Mouse (Mus musculus): Measurements from ENCODE around the gene St7. TPM values are rescaled to one million over a fixed set of nuclear protein-coding genes. Genes with fewer than 3 reads are reported as not detected.
A peak's percentile ranks its signal among the peaks of the same experiment; 100 is the strongest.

The St7 gene
- total and polyA plus RNA-seq, 2 experiments from 2014 or later, result 35.8 to 71.7 TPM

DNA sequence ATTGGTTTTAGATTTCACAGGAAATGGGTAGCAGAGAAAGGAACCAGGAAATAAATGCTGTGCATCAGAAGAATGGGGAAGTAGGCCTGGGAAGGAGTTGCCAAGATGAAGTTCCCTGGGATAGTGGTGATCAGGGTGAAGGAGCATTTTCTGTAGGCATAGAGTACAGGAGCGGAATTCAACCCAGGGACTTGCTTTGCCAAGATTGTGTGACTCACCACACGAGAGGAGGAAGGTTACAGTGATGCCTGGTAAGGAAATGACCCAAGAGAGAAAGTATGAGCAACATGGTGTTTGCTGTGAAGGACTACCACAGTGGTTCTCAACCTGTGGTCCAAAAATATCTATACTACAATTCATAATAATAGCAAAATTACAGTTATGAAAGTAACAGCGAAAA lies 24.9 kb upstream of the St7 start:
- no peak overlapping the region for H3K4me2 ChIP-seq (ENCODE audit: low read depth, low read length)
- H3K27me3 ChIP-seq (ENCODE audit: insufficient read depth, low read length), result no peaks in the 10 kb centered on the region
- no peak overlapping the region for H3K27ac ChIP-seq
- H3K36me3 ChIP-seq (ENCODE audit: insufficient read depth, low read length), result peaks cover 16% of the 10 kb centered on the region
- DNase-seq (ENCODE audit: low spot score) (no peak), ATAC-seq (peak; percentile 24; the same call in 1 of the 2 replicates)
- H3K9me3 ChIP-seq (ENCODE audit: low read length), result no peaks in the 10 kb centered on the region
- H3K9ac ChIP-seq (replicated peaks; ENCODE audit: low read length), result no peak overlapping the region
- H3K4me3 ChIP-seq (ENCODE audit: low read length), result no peak overlapping the region
- no peaks in the 10 kb centered on the region for H3K4me1 ChIP-seq (ENCODE audit: insufficient read depth, low read length)
- TF ChIP-seq CTCF (IDR thresholded peaks at IDR 0.05; ENCODE audit: low read depth), result no peak
- WGBS, result 96% methylated on average over 3 of the region's 3 CpGs

DNA sequence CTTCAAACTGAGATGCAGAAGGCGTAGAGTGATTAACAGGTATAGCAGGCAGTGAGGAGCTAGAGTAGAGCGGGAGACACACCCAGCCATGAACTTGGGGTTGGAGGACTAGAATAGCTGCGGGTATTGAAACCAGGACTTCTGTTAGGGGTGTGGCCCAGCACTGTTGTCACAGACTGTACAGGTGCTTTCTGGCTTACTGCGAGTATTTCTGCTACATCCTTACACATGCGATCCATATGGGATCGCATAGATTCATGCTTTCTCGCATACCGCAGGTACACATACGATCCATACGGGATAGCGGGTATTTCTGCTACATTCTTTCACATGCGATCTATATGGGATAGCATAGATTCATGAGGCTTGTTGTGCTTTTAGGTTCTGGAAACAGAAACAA lies 24.4 kb upstream of the St7 start:
- no peak overlapping the region for H3K4me3 ChIP-seq (ENCODE audit: low read length)
- no peaks in the 10 kb centered on the region for H3K9me3 ChIP-seq (ENCODE audit: low read length)
- H3K27ac ChIP-seq, result no peak overlapping the region
- TF ChIP-seq CTCF (IDR thresholded peaks at IDR 0.05; ENCODE audit: low read depth), result no peak
- peaks cover 11% of the 10 kb centered on the region for H3K36me3 ChIP-seq (ENCODE audit: insufficient read depth, low read length)
- no peaks in the 10 kb centered on the region for H3K27me3 ChIP-seq (ENCODE audit: insufficient read depth, low read length)
- peak; percentile 35; the same call in 1 of the 2 replicates for ATAC-seq
- WGBS, result 95% methylated on average over 12 of the region's 12 CpGs
- H3K4me1 ChIP-seq (ENCODE audit: insufficient read depth, low read length), result no peaks in the 10 kb centered on the region
- DNase-seq (ENCODE audit: low spot score), result no peak
- H3K9ac ChIP-seq (replicated peaks; ENCODE audit: low read length), result no peak overlapping the region
- no peak overlapping the region for H3K4me2 ChIP-seq (ENCODE audit: low read depth, low read length)

DNA sequence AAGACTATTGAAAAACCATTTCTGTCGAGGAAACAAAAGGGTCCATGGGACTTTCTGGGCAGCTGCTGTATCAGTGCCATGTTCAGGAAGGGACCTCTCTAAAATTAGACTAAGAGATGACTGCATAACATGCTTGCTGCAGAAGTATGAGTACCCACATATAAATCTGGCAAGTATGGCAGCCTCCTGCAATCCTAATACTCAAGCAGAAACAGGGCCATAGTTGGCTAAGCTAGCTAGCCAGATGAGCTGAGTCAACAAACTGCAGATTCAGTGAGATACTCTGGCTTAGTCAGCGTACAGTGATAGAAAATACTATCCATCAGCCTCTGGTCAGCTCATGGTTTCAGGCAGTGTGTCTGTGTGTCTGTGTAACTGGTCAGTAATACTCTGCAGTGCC lies 22.9 kb upstream of the St7 start:
- ATAC-seq (0 out of 2 replicates have a peak, but pooled peaks have one; percentile 13), DNase-seq (ENCODE audit: low spot score) (no peak)
- H3K36me3 ChIP-seq (ENCODE audit: insufficient read depth, low read length), result peaks cover 8% of the 10 kb centered on the region
- no peak overlapping the region for H3K9ac ChIP-seq (replicated peaks; ENCODE audit: low read length)
- no peak for TF ChIP-seq CTCF (IDR thresholded peaks at IDR 0.05; ENCODE audit: low read depth)
- no peaks in the 10 kb centered on the region for H3K9me3 ChIP-seq (ENCODE audit: low read length)
- no peaks in the 10 kb centered on the region for H3K4me1 ChIP-seq (ENCODE audit: insufficient read depth, low read length)
- H3K27me3 ChIP-seq (ENCODE audit: insufficient read depth, low read length), result no peaks in the 10 kb centered on the region
- no peak overlapping the region for H3K4me3 ChIP-seq (ENCODE audit: low read length)
- H3K4me2 ChIP-seq (ENCODE audit: low read depth, low read length), result no peak overlapping the region
- no peak overlapping the region for H3K27ac ChIP-seq
- WGBS, result 80% methylated on average over 2 of the region's 2 CpGs

DNA sequence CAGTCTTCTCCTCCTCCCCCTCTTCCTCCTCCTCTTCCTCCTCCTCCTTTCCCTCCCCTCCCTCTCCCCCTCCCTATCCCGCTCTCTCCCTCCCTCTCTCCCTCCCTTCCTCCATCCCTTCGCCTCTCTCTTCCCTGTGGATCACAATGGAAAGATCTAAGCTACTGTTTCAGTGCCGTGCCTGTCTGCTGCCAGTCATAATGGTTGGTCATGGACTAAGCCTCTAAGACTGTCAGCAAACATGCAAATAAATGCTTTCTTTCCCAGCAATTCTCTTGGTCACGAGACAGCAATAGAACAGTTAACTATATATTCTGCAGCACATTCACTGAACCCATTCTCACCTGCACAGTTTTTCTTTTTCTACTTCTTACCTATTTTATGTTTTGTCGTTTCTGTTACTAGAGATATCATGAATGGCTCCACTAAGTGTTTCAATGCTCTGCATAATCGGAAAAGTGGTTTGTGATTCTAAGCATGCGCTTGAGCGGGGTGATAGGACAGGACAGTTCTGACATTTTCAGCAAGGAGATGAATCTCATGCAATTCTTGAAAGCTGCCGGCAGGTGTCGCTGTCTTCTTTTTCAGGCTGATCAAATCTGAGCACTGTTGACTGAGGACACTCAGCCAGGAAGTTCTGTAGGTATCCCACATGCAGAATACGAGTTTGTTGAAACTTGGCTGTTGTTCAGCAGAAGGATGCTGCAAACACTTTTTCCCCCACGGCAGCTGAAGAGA lies 17.5 kb upstream of the St7 start:
- peak; percentile 83 for TF ChIP-seq CTCF (IDR thresholded peaks at IDR 0.05; ENCODE audit: low read depth)
- DNase-seq (ENCODE audit: low spot score) (peak; percentile 76), ATAC-seq (peak; percentile 79; the same call in 1 of the 2 replicates)
- peak overlapping the region; percentile 8; the same call in 1 of the 2 replicates for H3K4me2 ChIP-seq (ENCODE audit: low read depth, low read length)
- H3K27ac ChIP-seq, result no peak overlapping the region
- H3K9me3 ChIP-seq (ENCODE audit: low read length), result no peaks in the 10 kb centered on the region
- H3K4me1 ChIP-seq (ENCODE audit: insufficient read depth, low read length), result no peaks in the 10 kb centered on the region
- H3K4me3 ChIP-seq (ENCODE audit: low read length), result no peak overlapping the region
- 22% methylated on average over 12 of the region's 12 CpGs for WGBS
- no peaks in the 10 kb centered on the region for H3K36me3 ChIP-seq (ENCODE audit: insufficient read depth, low read length)
- no peak overlapping the region for H3K9ac ChIP-seq (replicated peaks; ENCODE audit: low read length)
- H3K27me3 ChIP-seq (ENCODE audit: insufficient read depth, low read length), result no peaks in the 10 kb centered on the region

DNA sequence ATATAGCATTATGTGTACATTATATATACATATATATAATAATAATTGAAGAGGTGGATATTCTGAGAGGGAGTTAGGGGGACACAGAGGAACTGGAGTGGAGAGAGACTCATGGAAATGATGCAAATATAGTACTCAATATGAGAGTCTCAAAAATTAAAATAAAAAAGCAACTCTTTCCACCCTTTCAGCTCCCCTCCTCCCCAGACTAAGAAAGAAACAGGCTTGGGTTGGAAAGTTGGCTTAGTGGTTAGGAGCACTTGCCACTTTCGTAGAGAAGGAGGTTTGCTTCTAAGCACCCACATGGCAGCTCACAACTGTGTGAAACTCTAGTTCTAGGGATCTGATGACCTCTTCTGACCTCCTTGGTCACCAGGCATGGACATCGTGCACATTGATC lies 15.7 kb upstream of the St7 start:
- Histone ChIP-seq H3K9ac (replicated peaks; ENCODE audit: low read length) (no peak overlapping the region), H3K4me2 (ENCODE audit: low read depth, low read length) (no peak overlapping the region), H3K36me3 (ENCODE audit: insufficient read depth, low read length) (no peaks in the 10 kb centered on the region), H3K4me1 (ENCODE audit: insufficient read depth, low read length) (no peaks in the 10 kb centered on the region), H3K27ac (no peak overlapping the region), H3K27me3 (ENCODE audit: insufficient read depth, low read length) (no peaks in the 10 kb centered on the region), H3K9me3 (ENCODE audit: low read length) (no peaks in the 10 kb centered on the region), H3K4me3 (ENCODE audit: low read length) (no peak overlapping the region)
- 84% methylated on average over 2 of the region's 2 CpGs for WGBS
- DNase-seq (ENCODE audit: low spot score), result no peak
- TF ChIP-seq CTCF (IDR thresholded peaks at IDR 0.05; ENCODE audit: low read depth), result no peak
- no peak for ATAC-seq

DNA sequence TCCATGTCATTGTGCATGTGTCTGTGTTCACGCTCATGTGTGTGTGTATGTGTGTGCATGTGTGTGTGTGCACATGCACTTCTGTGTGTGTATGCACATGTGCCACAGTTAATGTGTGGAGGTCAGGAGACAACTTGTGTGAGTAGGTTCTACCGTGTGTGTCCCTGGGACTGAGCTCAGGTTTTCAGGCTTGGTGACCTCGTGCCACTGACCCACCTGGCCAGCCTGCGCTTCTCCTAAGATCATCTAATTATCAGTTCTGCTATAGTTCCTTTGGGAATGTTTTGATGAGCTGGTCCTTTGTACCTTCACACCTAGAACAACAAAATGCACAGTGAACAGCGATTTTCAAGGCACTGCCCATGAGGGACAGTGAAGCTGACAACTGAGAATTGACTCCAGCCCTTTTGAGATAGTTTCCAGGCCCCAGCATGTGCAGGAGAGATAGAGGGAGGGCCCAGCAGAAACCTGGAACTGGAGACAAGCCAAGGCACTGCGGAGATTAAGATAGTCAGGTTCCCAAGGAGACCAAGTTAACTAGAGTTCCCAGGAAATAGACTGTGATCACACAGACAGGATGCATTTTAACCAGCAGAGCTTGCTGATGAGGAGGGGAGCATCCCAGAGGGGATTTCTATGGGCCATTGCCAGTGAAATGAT lies 12.3 kb upstream of the St7 start:
- Histone ChIP-seq H3K4me2 (ENCODE audit: low read depth, low read length) (no peak overlapping the region), H3K36me3 (ENCODE audit: insufficient read depth, low read length) (no peaks in the 10 kb centered on the region), H3K9ac (replicated peaks; ENCODE audit: low read length) (no peak overlapping the region), H3K27me3 (ENCODE audit: insufficient read depth, low read length) (no peaks in the 10 kb centered on the region), H3K4me3 (ENCODE audit: low read length) (no peak overlapping the region), H3K27ac (no peak overlapping the region), H3K9me3 (ENCODE audit: low read length) (no peaks in the 10 kb centered on the region), H3K4me1 (ENCODE audit: insufficient read depth, low read length) (no peaks in the 10 kb centered on the region)
- TF ChIP-seq CTCF (IDR thresholded peaks at IDR 0.05; ENCODE audit: low read depth), result no peak
- ATAC-seq (no peak), DNase-seq (ENCODE audit: low spot score) (no peak)
- 79% methylated on average over 6 of the region's 6 CpGs for WGBS

DNA sequence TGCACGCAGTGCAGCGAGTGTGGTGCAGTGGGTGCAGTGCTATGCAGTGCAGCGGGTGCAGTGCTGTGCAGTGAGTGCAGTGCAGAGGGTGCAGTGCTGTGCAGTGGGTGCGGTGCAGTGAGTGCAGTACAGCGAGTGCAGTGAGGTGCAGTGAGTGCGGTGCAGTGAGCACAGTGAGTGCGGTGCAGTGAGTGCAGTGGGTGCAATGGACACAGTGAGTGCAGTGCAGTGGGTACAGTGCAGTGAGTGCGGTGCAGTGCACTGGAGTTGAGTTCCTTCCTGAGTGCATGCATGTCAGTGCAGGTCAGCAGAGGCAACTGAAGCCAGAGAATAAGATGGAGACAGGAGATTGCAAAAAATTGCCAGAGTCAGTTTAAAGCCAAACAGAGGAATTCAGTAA lies 10.9 kb upstream of the St7 start:
- ATAC-seq, result no peak
- no peak for TF ChIP-seq CTCF (IDR thresholded peaks at IDR 0.05; ENCODE audit: low read depth)
- WGBS, result 95% methylated on average over 8 of the region's 8 CpGs

More for the DNA sequence above, 10.9 kb upstream of the St7 start:
- DNase-seq (ENCODE audit: low spot score), result no peak
- H3K9me3 ChIP-seq (ENCODE audit: low read length), result no peaks in the 10 kb centered on the region
- H3K4me2 ChIP-seq (ENCODE audit: low read depth, low read length), result no peak overlapping the region
- H3K9ac ChIP-seq (replicated peaks; ENCODE audit: low read length), result no peak overlapping the region
- no peak overlapping the region for H3K27ac ChIP-seq
- no peaks in the 10 kb centered on the region for H3K36me3 ChIP-seq (ENCODE audit: insufficient read depth, low read length)
- H3K4me3 ChIP-seq (ENCODE audit: low read length), result no peak overlapping the region
- H3K27me3 ChIP-seq (ENCODE audit: insufficient read depth, low read length), result no peaks in the 10 kb centered on the region
- H3K4me1 ChIP-seq (ENCODE audit: insufficient read depth, low read length), result no peaks in the 10 kb centered on the region
